Mouse (Mus musculus): ENCODE measurements around the gene Susd6.

The Susd6 gene

GRCm38 (mm10) chr12:80839631-80840030 is 49.3 kb downstream of the Susd6 start:
- no peak for DNase-seq

- DNase-seq: no peak
These were observed 51.3 kb downstream of the Susd6 start for GRCm38 (mm10) chr12:80841618-80842017.

GRCm38 (mm10) chr12:80842609-80843008 is 52.3 kb downstream of the Susd6 start:
- no peak for DNase-seq

- DNase-seq: no peak
These were observed 52.9 kb downstream of the Susd6 start for GRCm38 (mm10) chr12:80843236-80843635.

GRCm38 (mm10) chr12:80843651-80844444 is 53.5 kb downstream of the Susd6 start:
- peak; percentile 52 for DNase-seq

GRCm38 (mm10) chr12:80845901-80846300 is 55.6 kb downstream of the Susd6 start:
- no peak for DNase-seq

GRCm38 (mm10) chr12:80846861-80847268 is 56.6 kb downstream of the Susd6 start:
- no peak for DNase-seq

- DNase-seq: no peak
These were observed 61.7 kb downstream of the Susd6 start for GRCm38 (mm10) chr12:80852001-80852400.

GRCm38 (mm10) chr12:80853737-80854136 is 63.4 kb downstream of the Susd6 start:
- peak; percentile 22 for DNase-seq

- no peak for DNase-seq
These were observed 64.4 kb downstream of the Susd6 start for GRCm38 (mm10) chr12:80854671-80855070.

- no peak for DNase-seq
These were observed 64.8 kb downstream of the Susd6 start for GRCm38 (mm10) chr12:80855100-80855499.

- no peak for DNase-seq
These were observed 65.3 kb downstream of the Susd6 start for GRCm38 (mm10) chr12:80855581-80855980.

GRCm38 (mm10) chr12:80857636-80858293 is 67.5 kb downstream of the Susd6 start:
- DNase-seq: no peak

GRCm38 (mm10) chr12:80858307-80858706 is 68.0 kb downstream of the Susd6 start:
- no peak for DNase-seq

GRCm38 (mm10) chr12:80861916-80862315 is 71.6 kb downstream of the Susd6 start:
- no peak for DNase-seq

GRCm38 (mm10) chr12:80863370-80863769 is 73.1 kb downstream of the Susd6 start:
- DNase-seq: peak; percentile 54

GRCm38 (mm10) chr12:80865175-80865574 is 74.9 kb downstream of the Susd6 start:
- DNase-seq: no peak

- no peak for DNase-seq
These were observed 75.7 kb downstream of the Susd6 start for GRCm38 (mm10) chr12:80866023-80866422.

GRCm38 (mm10) chr12:80867083-80867482 is 76.8 kb downstream of the Susd6 start:
- DNase-seq: peak; percentile 59

GRCm38 (mm10) chr12:80868401-80868800 is 78.1 kb downstream of the Susd6 start:
- DNase-seq: no peak

- peak; percentile 50 for DNase-seq
These were observed 87.1 kb downstream of the Susd6 start for GRCm38 (mm10) chr12:80877215-80878092.

- no peak for DNase-seq
These were observed 87.8 kb downstream of the Susd6 start for GRCm38 (mm10) chr12:80878093-80878430.

- peak; percentile 38 for DNase-seq
These were observed 88.3 kb downstream of the Susd6 start for GRCm38 (mm10) chr12:80878653-80879052.

All from kidney, postnatal 10 days (tissue).